Mouse (Mus musculus): Measurements from ENCODE around the gene Klk1b9.
"Not testable (repeated sequence)": the region's sequence is repeated elsewhere in the genome, so short reads cannot be mapped to it uniquely, and the experiment has no call there.

- TF ChIP-seq CTCF (IDR thresholded peaks at IDR 0.05; ENCODE audit: borderline replicate concordance, extremely low read depth, insufficient read depth, insufficient read length); POLR2A (IDR thresholded peaks at IDR 0.05; ENCODE audit: borderline replicate concordance, extremely low read depth, insufficient read depth, insufficient read length, poor library complexity, severe bottlenecking): not testable (repeated sequence)
These were observed 38.8 kb downstream of the Klk1b9 start for GRCm38 (mm10) chr7:44014666-44015065.
